ENCODE assay signal across 8 mouse cellular contexts in genomic region chr4:34992866-34993638, GRCm38 (mm10).
DNase-seq lines count a peak whose midpoint lies in the region; ATAC-seq lines count a peak whose summit lies in the region.

No protein-coding gene starts in this region.

- no peak overlapping the region for H3K4me3 ChIP-seq in embryonic facial prominence, embryonic 11.5 days (ENCODE audit: low read depth, low read length)
- peak overlapping the region; percentile 8; the same call in 1 of the 2 replicates for H3K4me3 ChIP-seq in hindbrain, embryonic 16.5 days (ENCODE audit: low read length)
- H3K4me3 ChIP-seq in midbrain, embryonic 15.5 days, result peak overlapping the region; percentile 1; the same call in 1 of the 2 replicates

- H3K36me3 ChIP-seq in embryonic facial prominence, embryonic 11.5 days (replicated peaks; ENCODE audit: control insufficient read depth, insufficient read depth, low read depth, low read length), result no peaks in the 10 kb centered on the region
- H3K36me3 ChIP-seq in hindbrain, embryonic 16.5 days (ENCODE audit: control insufficient read depth, insufficient read depth, low read length), result no peaks in the 10 kb centered on the region
- H3K36me3 ChIP-seq in midbrain, embryonic 15.5 days (replicated peaks), result no peaks in the 10 kb centered on the region

- H3K9ac ChIP-seq in embryonic facial prominence, embryonic 11.5 days (replicated peaks; ENCODE audit: low read length), result peak overlapping the region; percentile 26; the same call in 1 of the 2 replicates
- H3K9ac ChIP-seq in hindbrain, embryonic 16.5 days (ENCODE audit: low read depth, low read length), result peak overlapping the region; percentile 42; the same call in 1 of the 2 replicates
- H3K9ac ChIP-seq in midbrain, embryonic 15.5 days, result peak overlapping the region; percentile 7; the same call in 1 of the 2 replicates

- peak overlapping the region; percentile 16; the same call in 1 of the 2 replicates for H3K27ac ChIP-seq in embryonic facial prominence, embryonic 11.5 days (replicated peaks; ENCODE audit: low read depth, low read length)
- peak overlapping the region; percentile 60 for H3K27ac ChIP-seq in hindbrain, embryonic 16.5 days (ENCODE audit: low read depth, low read length)
- H3K27ac ChIP-seq in midbrain, embryonic 15.5 days, result peak overlapping the region; percentile 74

- DNase-seq in heart, adult 18-20 months, result peak; percentile 32 to 51
- no peak for DNase-seq in heart, postnatal 14 days
- peak; percentile 84 for DNase-seq in embryonic facial prominence, embryonic 11.5 days (ENCODE audit: low spot score)
- no peak for DNase-seq in spleen, postnatal 36 days (ENCODE audit: low spot score in 2 of 2)
- no peak for DNase-seq in urinary bladder, adult 18-20 months (ENCODE audit: low spot score in 2 of 2)

- peak overlapping the region; percentile 6; the same call in 1 of the 2 replicates for H3K4me2 ChIP-seq in embryonic facial prominence, embryonic 11.5 days (ENCODE audit: low read depth, low read length)
- H3K4me2 ChIP-seq in hindbrain, embryonic 16.5 days (ENCODE audit: low read length), result peak overlapping the region; percentile 52
- peak overlapping the region; percentile 41 for H3K4me2 ChIP-seq in midbrain, embryonic 15.5 days

- H3K9me3 ChIP-seq in embryonic facial prominence, embryonic 11.5 days (replicated peaks; ENCODE audit: control insufficient read depth, low read length), result no peaks in the 10 kb centered on the region
- H3K9me3 ChIP-seq in hindbrain, embryonic 16.5 days (ENCODE audit: control insufficient read depth, low read length), result no peaks in the 10 kb centered on the region
- no peaks in the 10 kb centered on the region for H3K9me3 ChIP-seq in midbrain, embryonic 15.5 days

- no peaks in the 10 kb centered on the region for H3K27me3 ChIP-seq in embryonic facial prominence, embryonic 11.5 days (ENCODE audit: control insufficient read depth, insufficient read depth, low read length)
- H3K27me3 ChIP-seq in hindbrain, embryonic 16.5 days (replicated peaks; ENCODE audit: control insufficient read depth, insufficient read depth, low read length), result no peaks in the 10 kb centered on the region
- no peaks in the 10 kb centered on the region for H3K27me3 ChIP-seq in midbrain, embryonic 15.5 days (replicated peaks)

- peaks cover 8% of the 10 kb centered on the region for H3K4me1 ChIP-seq in embryonic facial prominence, embryonic 11.5 days (ENCODE audit: control insufficient read depth, insufficient read depth, low read length)
- H3K4me1 ChIP-seq in hindbrain, embryonic 16.5 days (ENCODE audit: control insufficient read depth, insufficient read depth, low read depth, low read length), result peaks cover 22% of the 10 kb centered on the region
- H3K4me1 ChIP-seq in midbrain, embryonic 15.5 days, result peaks cover 33% of the 10 kb centered on the region

- peak; percentile 81 for ATAC-seq in embryonic facial prominence, embryonic 11.5 days (replicated peaks; ENCODE audit: insufficient number of reproducible peaks, low FRiP score, low TSS enrichment, low read depth)
- ATAC-seq in hindbrain, embryonic 16.5 days, result peak; percentile 66
- peak; percentile 76 for ATAC-seq in midbrain, embryonic 15.5 days (replicated peaks)
- ATAC-seq in erythroid progenitor cell, adult 5-6 weeks (replicated peaks; ENCODE audit: low FRiP score, poor library complexity, severe bottlenecking), result no peak

- intact Hi-C loops in heart, postnatal 14 days (cut with DNase I), result no loop called here

- WGBS in embryonic facial prominence, embryonic 11.5 days, result 27% methylated on average over 21 of the region's 22 CpGs
- 22% methylated on average over 22 of the region's 22 CpGs for WGBS in hindbrain, embryonic 16.5 days
- 19% methylated on average over 22 of the region's 22 CpGs for WGBS in midbrain, embryonic 15.5 days

Comparison
In these comparisons a context has a peak if more than half of its experiments do, and no peak if none do; other contexts are left out.
1. DNase-seq: peak in heart, adult 18-20 months (2 of 2) and embryonic facial prominence, embryonic 11.5 days (single experiment); none in heart, postnatal 14 days (0 of 2), spleen, postnatal 36 days (0 of 2) and urinary bladder, adult 18-20 months (0 of 2).
2. H3K27ac ChIP-seq: peak in every context shown above with its lines; median percentile 74 in midbrain, embryonic 15.5 days; 60 in hindbrain, embryonic 16.5 days; 16 in embryonic facial prominence, embryonic 11.5 days.
3. Peak in every context shown above with its lines, with median percentiles within 50 percentile points of each other: H3K4me2 ChIP-seq and H3K9ac ChIP-seq.